Mouse (Mus musculus) gastrocnemius, postnatal 25 days (tissue): ENCODE results near the gene Mettl9. TPM values are rescaled to one million over a fixed set of nuclear protein-coding genes. Genes with fewer than 3 reads are reported as not detected.

ENCODE experiments used
- DNase-seq: peaks from one replicate; pipeline ENCODE4 v3.0.0; 2022
- total RNA-seq, 2 experiments: library from RNA; stranded (reverse); gene quantifications; 1 replicate in 1 of 2; 2 replicates in 1 of 2; pipeline ENCODE4 v1.2.3; 2021

The Mettl9 gene
- total RNA-seq, 2 experiments from 2014 or later = 20.1 to 21.4 TPM

- DNase-seq = no peak
Measured at GRCm38 (mm10) chr7:121098614-121099389, 64.6 kb downstream of the Mettl9 start.

- DNase-seq = no peak
Measured at GRCm38 (mm10) chr7:121107851-121108250, 73.6 kb downstream of the Mettl9 start.

GRCm38 (mm10) chr7:121111321-121111720 lies 77.1 kb downstream of the Mettl9 start:
- no peak for DNase-seq

GRCm38 (mm10) chr7:121111762-121112161 lies 77.5 kb downstream of the Mettl9 start:
- DNase-seq = no peak

GRCm38 (mm10) chr7:121120143-121120818 lies 86.0 kb downstream of the Mettl9 start:
- peak; percentile 47 for DNase-seq

Other genes starting within 250 kb of the Mettl9 start
- under 1 TPM; 0.43 to 0.51 TPM for gene Gm5737, start 222.1 kb upstream of the Mettl9 start, total RNA-seq
- 10 to 100 TPM; 39.3 to 56.2 TPM for gene Eef2k, start 191.6 kb upstream of the Mettl9 start, total RNA-seq
- 10 to 100 TPM in 1 of 2 experiments, 1 to 10 TPM in 1; 9.0 to 11.0 TPM for gene Polr3e, start 116.7 kb upstream of the Mettl9 start, total RNA-seq
- gene Cdr2, start 52.1 kb upstream of the Mettl9 start, total RNA-seq = 1 to 10 TPM; 4.4 to 5.0 TPM
- not detected for gene Mfsd13b, start 51.9 kb upstream of the Mettl9 start, total RNA-seq
- gene Igsf6, start 40.1 kb downstream of the Mettl9 start, total RNA-seq = under 1 TPM; 0.28 to 0.43 TPM
- gene Otoa, start 47.2 kb downstream of the Mettl9 start, total RNA-seq = under 1 TPM; 0.13 to 0.33 TPM